Mouse (Mus musculus): ENCODE data around the gene Babam2. TPM values are rescaled to one million over a fixed set of nuclear protein-coding genes. Genes with fewer than 3 reads are reported as not detected.
A peak's percentile ranks its signal among the peaks of the same experiment; 100 is the strongest.

Gene Babam2
- 35.4 and 37.6 TPM in 2 replicates for polyA plus RNA-seq (2016; fragmentation: Nextera tagmentation; extraction: Ambion mirVana)

GRCm38 (mm10) chr5:31697644-31698296, at the start of gene Babam2:
Babam2 (plus strand) TSS chr5:31697684.
- Histone ChIP-seq H3K4me1 (replicated peaks) (no peaks in the 10 kb centered on the region; the same call in 1 of the 2 replicates), H3K9me3 (no peaks in the 10 kb centered on the region), H3K36me3 (no peaks in the 10 kb centered on the region), H3K9ac (replicated peaks) (peak within 1 kb of the TSS; percentile 79), H3K27me3 (no peaks in the 10 kb centered on the region), H3K27ac (peak within 1 kb of the TSS; percentile 87), H3K4me2 (peak within 1 kb of the TSS; percentile 74), H3K4me3 (replicated peaks) (peak within 1 kb of the TSS; percentile 76)
- under 1% methylated on average over 71 of the region's 71 CpGs for WGBS
- ATAC-seq (ENCODE audit: insufficient number of reproducible peaks, insufficient read depth, low FRiP score, low TSS enrichment, low read depth) = peak; percentile 91

GRCm38 (mm10) chr5:31650518-31651288, 46.8 kb upstream of the Babam2 start:
- Histone ChIP-seq H3K9me3 (0 out of 2 replicates have a peak, but pooled peaks cover 6% of the 10 kb centered on the region), H3K9ac (replicated peaks) (no peak overlapping the region), H3K4me2 (no peak overlapping the region), H3K36me3 (no peaks in the 10 kb centered on the region), H3K27ac (no peak overlapping the region), H3K4me1 (replicated peaks) (no peaks in the 10 kb centered on the region), H3K4me3 (replicated peaks) (no peak overlapping the region), H3K27me3 (no peaks in the 10 kb centered on the region)
- ATAC-seq (ENCODE audit: insufficient number of reproducible peaks, insufficient read depth, low FRiP score, low TSS enrichment, low read depth) = no peak
- WGBS = 93% methylated on average over 2 of the region's 2 CpGs

GRCm38 (mm10) chr5:31655688-31656190, 41.7 kb upstream of the Babam2 start:
- H3K9ac ChIP-seq (replicated peaks) = no peak overlapping the region
- H3K4me1 ChIP-seq (replicated peaks) = no peaks in the 10 kb centered on the region
- H3K27ac ChIP-seq = no peak overlapping the region
- 89% methylated on average over 1 of the region's 1 CpGs for WGBS
- H3K27me3 ChIP-seq = no peaks in the 10 kb centered on the region
- 0 out of 2 replicates have a peak, but pooled peaks cover 6% of the 10 kb centered on the region for H3K9me3 ChIP-seq
- ATAC-seq (ENCODE audit: insufficient number of reproducible peaks, insufficient read depth, low FRiP score, low TSS enrichment, low read depth) = no peak
- H3K36me3 ChIP-seq = no peaks in the 10 kb centered on the region
- H3K4me3 ChIP-seq (replicated peaks) = no peak overlapping the region
- no peak overlapping the region for H3K4me2 ChIP-seq

- Histone ChIP-seq H3K4me3 (replicated peaks) (no peak overlapping the region), H3K9me3 (no peaks in the 10 kb centered on the region), H3K9ac (replicated peaks) (no peak overlapping the region), H3K4me2 (no peak overlapping the region), H3K36me3 (no peaks in the 10 kb centered on the region), H3K27ac (no peak overlapping the region), H3K4me1 (replicated peaks) (no peaks in the 10 kb centered on the region; the same call in 1 of the 2 replicates), H3K27me3 (no peaks in the 10 kb centered on the region)
- 14% methylated on average over 1 of the region's 1 CpGs for whole genome bisulfite sequencing
- no peak for ATAC-seq (ENCODE audit: insufficient number of reproducible peaks, insufficient read depth, low FRiP score, low TSS enrichment, low read depth)
Observed at GRCm38 (mm10) chr5:31666176-31666575, 31.3 kb upstream of the Babam2 start.

GRCm38 (mm10) chr5:31668325-31668968, 29.0 kb upstream of the Babam2 start:
- ATAC-seq (ENCODE audit: insufficient number of reproducible peaks, insufficient read depth, low FRiP score, low TSS enrichment, low read depth) = no peak
- H3K4me2 ChIP-seq = no peak overlapping the region
- 63% methylated on average over 13 of the region's 13 CpGs for WGBS
- H3K36me3 ChIP-seq = no peaks in the 10 kb centered on the region
- no peak overlapping the region for H3K4me3 ChIP-seq (replicated peaks)
- H3K27me3 ChIP-seq = no peaks in the 10 kb centered on the region
- H3K9me3 ChIP-seq = no peaks in the 10 kb centered on the region
- no peak overlapping the region for H3K9ac ChIP-seq (replicated peaks)
- H3K4me1 ChIP-seq (replicated peaks) = no peaks in the 10 kb centered on the region; the same call in 1 of the 2 replicates
- no peak overlapping the region for H3K27ac ChIP-seq

- Histone ChIP-seq H3K9ac (replicated peaks) (no peak overlapping the region), H3K4me3 (replicated peaks) (no peak overlapping the region), H3K4me1 (replicated peaks) (no peaks in the 10 kb centered on the region; the same call in 1 of the 2 replicates), H3K27ac (no peak overlapping the region), H3K4me2 (no peak overlapping the region), H3K36me3 (no peaks in the 10 kb centered on the region), H3K27me3 (no peaks in the 10 kb centered on the region), H3K9me3 (no peaks in the 10 kb centered on the region)
- 57% methylated on average over 5 of the region's 5 CpGs for WGBS
- no peak for ATAC-seq (ENCODE audit: insufficient number of reproducible peaks, insufficient read depth, low FRiP score, low TSS enrichment, low read depth)
Observed at GRCm38 (mm10) chr5:31669984-31670383, 27.5 kb upstream of the Babam2 start.

GRCm38 (mm10) chr5:31671137-31671536, 26.3 kb upstream of the Babam2 start:
- Histone ChIP-seq H3K27ac (no peak overlapping the region), H3K9ac (replicated peaks) (no peak overlapping the region), H3K4me1 (replicated peaks) (no peaks in the 10 kb centered on the region; the same call in 1 of the 2 replicates), H3K4me2 (no peak overlapping the region), H3K27me3 (no peaks in the 10 kb centered on the region), H3K4me3 (replicated peaks) (no peak overlapping the region), H3K9me3 (no peaks in the 10 kb centered on the region), H3K36me3 (no peaks in the 10 kb centered on the region)
- 56% methylated on average over 2 of the region's 2 CpGs for WGBS
- no peak for ATAC-seq (ENCODE audit: insufficient number of reproducible peaks, insufficient read depth, low FRiP score, low TSS enrichment, low read depth)

- Histone ChIP-seq H3K4me3 (replicated peaks) (no peak overlapping the region), H3K27me3 (no peaks in the 10 kb centered on the region), H3K27ac (no peak overlapping the region), H3K4me2 (no peak overlapping the region), H3K9ac (replicated peaks) (no peak overlapping the region), H3K9me3 (no peaks in the 10 kb centered on the region), H3K4me1 (replicated peaks) (no peaks in the 10 kb centered on the region; the same call in 1 of the 2 replicates), H3K36me3 (no peaks in the 10 kb centered on the region)
- 78% methylated on average over 2 of the region's 2 CpGs for WGBS
- no peak for ATAC-seq (ENCODE audit: insufficient number of reproducible peaks, insufficient read depth, low FRiP score, low TSS enrichment, low read depth)
Observed at GRCm38 (mm10) chr5:31673431-31673830, 24.1 kb upstream of the Babam2 start.

GRCm38 (mm10) chr5:31678000-31678399, 19.5 kb upstream of the Babam2 start:
- H3K4me3 ChIP-seq (replicated peaks) = no peak overlapping the region
- H3K27ac ChIP-seq = no peak overlapping the region
- WGBS = 65% methylated on average over 1 of the region's 1 CpGs
- no peak overlapping the region for H3K9ac ChIP-seq (replicated peaks)
- H3K36me3 ChIP-seq = no peaks in the 10 kb centered on the region
- no peak overlapping the region for H3K4me2 ChIP-seq
- H3K4me1 ChIP-seq (replicated peaks) = no peaks in the 10 kb centered on the region
- ATAC-seq (ENCODE audit: insufficient number of reproducible peaks, insufficient read depth, low FRiP score, low TSS enrichment, low read depth) = no peak
- H3K27me3 ChIP-seq = no peaks in the 10 kb centered on the region
- no peaks in the 10 kb centered on the region for H3K9me3 ChIP-seq

- H3K36me3 ChIP-seq = no peaks in the 10 kb centered on the region
- H3K9me3 ChIP-seq = no peaks in the 10 kb centered on the region
- ATAC-seq (ENCODE audit: insufficient number of reproducible peaks, insufficient read depth, low FRiP score, low TSS enrichment, low read depth) = no peak
- H3K27ac ChIP-seq = no peak overlapping the region
- H3K4me3 ChIP-seq (replicated peaks) = no peak overlapping the region
- H3K4me2 ChIP-seq = no peak overlapping the region
- 84% methylated on average over 4 of the region's 4 CpGs for WGBS
- no peak overlapping the region for H3K9ac ChIP-seq (replicated peaks)
- no peaks in the 10 kb centered on the region for H3K4me1 ChIP-seq (replicated peaks)
- H3K27me3 ChIP-seq = no peaks in the 10 kb centered on the region
Observed at GRCm38 (mm10) chr5:31680183-31680582, 17.3 kb upstream of the Babam2 start.

GRCm38 (mm10) chr5:31682305-31682704, 15.2 kb upstream of the Babam2 start:
- ATAC-seq (ENCODE audit: insufficient number of reproducible peaks, insufficient read depth, low FRiP score, low TSS enrichment, low read depth) = no peak
- no peak overlapping the region for H3K4me2 ChIP-seq
- H3K9me3 ChIP-seq = no peaks in the 10 kb centered on the region
- H3K36me3 ChIP-seq = no peaks in the 10 kb centered on the region
- no peaks in the 10 kb centered on the region for H3K27me3 ChIP-seq
- no peak overlapping the region for H3K27ac ChIP-seq
- H3K4me1 ChIP-seq (replicated peaks) = no peaks in the 10 kb centered on the region
- no peak overlapping the region for H3K9ac ChIP-seq (replicated peaks)
- 93% methylated on average over 1 of the region's 1 CpGs for WGBS
- H3K4me3 ChIP-seq (replicated peaks) = no peak overlapping the region
